Mouse (Mus musculus) small intestine, adult 2 months (tissue): ENCODE data around the gene Ttc38. TPM values are rescaled to one million over a fixed set of nuclear protein-coding genes. Genes with fewer than 3 reads are reported as not detected.
A peak's percentile ranks its signal among the peaks of the same experiment; 100 is the strongest.

Experiments
- H3K27ac ChIP-seq: fragments of 200-500 bp; 2 replicates; pipeline ENCODE4 v1.5.1; 2012; ENCODE audit warnings: low read depth, low read length, control low read depth, inconsistent platforms; ENCODE audit not compliant: insufficient read depth
- H3K27me3 ChIP-seq: fragments of 200-500 bp; 2 replicates; pipeline ENCODE4 v1.6.1; 2012; ENCODE audit warnings: mild to moderate bottlenecking, moderate library complexity, low read length, inconsistent platforms; ENCODE audit not compliant: control insufficient read depth, insufficient read depth
- H3K36me3 ChIP-seq: fragments of 200-500 bp; 2 replicates; pipeline ENCODE4 v1.6.1; 2012; ENCODE audit warnings: mild to moderate bottlenecking, low read length, control low read depth, inconsistent platforms; ENCODE audit not compliant: control insufficient read depth, insufficient read depth
- H3K4me1 ChIP-seq: fragments of 200-500 bp; 2 replicates; pipeline ENCODE4 v1.6.1; 2012; ENCODE audit warnings: low read length, inconsistent platforms, mixed read lengths; ENCODE audit not compliant: control insufficient read depth, insufficient read depth, insufficient read length
- H3K4me3 ChIP-seq: fragments of 200-500 bp; 2 replicates; pipeline ENCODE4 v1.5.1; 2012; ENCODE audit warnings: low read depth, mild to moderate bottlenecking, control low read depth, inconsistent platforms, low read length, moderate library complexity
- CTCF ChIP-seq: fragments of 200-500 bp; IDR thresholded peaks from 2 replicates; pipeline ENCODE4 v1.5.1; 2012; ENCODE audit warnings: low read depth, mild to moderate bottlenecking, control low read depth, inconsistent platforms, low read length, moderate library complexity, mixed read lengths; ENCODE audit not compliant: insufficient replicate concordance, insufficient read length; ENCODE audit errors: extremely low read depth
- POLR2A ChIP-seq: fragments of 200-500 bp; IDR thresholded peaks from 2 replicates; pipeline ENCODE4 v1.6.1; 2012; ENCODE audit warnings: low read depth, mild to moderate bottlenecking, control low read depth, inconsistent platforms, low read length, moderate library complexity
- WGBS: fragments of 180-500 bp; shearing (Covaris S2); methylation state at CpG from one replicate; pipeline ENCODE4 v1.1.7; 2018; 5-methylcytosine and 5-hydroxymethylcytosine counted together
- polyA plus RNA-seq: library from polyadenylated mRNA; depleted of rRNA; stranded (reverse); fragments of >200 nt; gene quantifications from 2 replicates; pipeline ENCODE4 v1.2.3, GENCODE M21; 2012; rRNA removed

Ttc38 gene
- polyA plus RNA-seq, 1 experiment: 8.1 TPM

DNA sequence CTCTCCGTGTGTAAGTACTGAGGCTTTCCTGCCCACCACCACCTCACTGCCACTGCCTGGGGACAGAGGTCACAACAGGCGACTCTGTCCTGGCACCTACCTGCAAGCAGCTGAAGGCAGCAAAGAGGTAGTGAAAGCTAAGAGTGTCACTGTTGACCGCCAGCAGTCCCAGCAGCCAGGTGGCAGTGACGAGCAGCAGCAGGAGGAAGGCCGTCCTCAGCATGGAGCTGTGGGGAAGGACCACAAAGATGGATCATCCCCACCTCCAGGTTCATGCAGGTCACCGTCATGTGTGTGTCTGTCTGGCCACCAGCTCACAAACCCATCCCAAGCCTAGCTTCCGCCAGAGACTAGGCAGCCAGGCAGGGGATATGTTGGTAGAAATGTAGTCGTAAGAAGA is 71.7 kb downstream of the Ttc38 start:
- no peaks in the 10 kb centered on the region for H3K27me3 ChIP-seq
- TF ChIP-seq CTCF: peak; percentile 18; the same call in 1 of the 2 replicates
- no peak for TF ChIP-seq POLR2A
- no peak overlapping the region for H3K4me3 ChIP-seq
- no peak overlapping the region for H3K27ac ChIP-seq
- H3K4me1 ChIP-seq: peaks cover 4% of the 10 kb centered on the region; the same call in 1 of the 2 replicates
- no peaks in the 10 kb centered on the region for H3K36me3 ChIP-seq
- WGBS: 64% methylated on average over 8 of the region's 8 CpGs

Other genes starting within 250 kb of the Ttc38 start
- 0.14 TPM in 1 of 2 replicates, not detected in the other for gene Wnt7b, start 249.8 kb upstream of the Ttc38 start, polyA plus RNA-seq
- 3.7 and 7.2 TPM in 2 replicates for gene Ppara, start 97.3 kb upstream of the Ttc38 start, polyA plus RNA-seq
- gene Cdpf1, start 20.6 kb upstream of the Ttc38 start, polyA plus RNA-seq: 21.4 and 27.4 TPM in 2 replicates
- gene Pkdrej, start 10.6 kb upstream of the Ttc38 start, polyA plus RNA-seq: 0.05 and 0.09 TPM in 2 replicates
- gene Gtse1, start 27.4 kb downstream of the Ttc38 start, polyA plus RNA-seq: 3.6 and 7.1 TPM in 2 replicates
- gene Trmu, start 47.0 kb downstream of the Ttc38 start, polyA plus RNA-seq: 10.1 and 16.0 TPM in 2 replicates
- 2.9 and 4.7 TPM in 2 replicates for gene Celsr1, start 201.5 kb downstream of the Ttc38 start, polyA plus RNA-seq
- 10.5 and 25.1 TPM in 2 replicates for gene Gramd4, start 225.4 kb downstream of the Ttc38 start, polyA plus RNA-seq